Mouse (Mus musculus) left cerebral cortex, postnatal 14 days (tissue): ENCODE data around the gene Tspyl2. TPM values are rescaled to one million over a fixed set of nuclear protein-coding genes. Genes with fewer than 3 reads are reported as not detected.
"Not testable (repeated sequence)": the region's sequence is repeated elsewhere in the genome, so short reads cannot be mapped to it uniquely, and the experiment has no call there.

Experiments used
- DNase-seq, 2 experiments: peaks; one replicate each; pipeline ENCODE4 v3.0.0; 2021 to 2022; ENCODE audit warnings: low spot score in 2 of 2, mixed read lengths in 1 of 2
- intact Hi-C: fragments of 180-260 bp; cut with DNase I; formaldehyde crosslinking; loops from one replicate; pipeline ENCODE4 v1.15.1; 2025
- long read RNA-seq, 2 experiments: library from polyadenylated mRNA; stranded (forward); transcript quantifications; one replicate each; pipeline ENCODE4 v2.0.0; 2021
- total RNA-seq, 2 experiments: library from RNA; stranded (reverse); gene quantifications; 2 replicates each; pipeline ENCODE4 v1.2.3; 2021

Gene Tspyl2
- total RNA-seq, result 10 to 100 TPM; 65.9 to 78.1 TPM
- long read RNA-seq, experiment 1, transcript Tspyl2-201 (7 exons, 2,696 nt), result major isoform, 39 of 64 reads
- long read RNA-seq, experiment 1, partial matches to known transcripts, result 5 of 64 reads
- long read RNA-seq, experiment 1, other reads (novel, unspliced or antisense), result 20 of 64 reads
- long read RNA-seq, experiment 2, transcript Tspyl2-201 (7 exons, 2,696 nt), result major isoform, 24 of 50 reads
- long read RNA-seq, experiment 2, partial matches to known transcripts, result 1 of 50 reads
- long read RNA-seq, experiment 2, other reads (novel, unspliced or antisense), result 25 of 50 reads

- intact Hi-C loops, result no loop called here
- DNase-seq, result peak; percentile 92 to 97
These were observed at the start of gene Tspyl2 for GRCm38 (mm10) chrX:152342358-152342901. Tspyl2 (minus strand) TSS chrX:152342425.

- intact Hi-C loops, result no loop called here
- peak; percentile 55 to 59 for DNase-seq
These were observed 26.4 kb upstream of the Tspyl2 start, which contains the start of gene Gpr173 for GRCm38 (mm10) chrX:152368397-152369273. Gpr173 (minus strand) TSS chrX:152368704.

DNA sequence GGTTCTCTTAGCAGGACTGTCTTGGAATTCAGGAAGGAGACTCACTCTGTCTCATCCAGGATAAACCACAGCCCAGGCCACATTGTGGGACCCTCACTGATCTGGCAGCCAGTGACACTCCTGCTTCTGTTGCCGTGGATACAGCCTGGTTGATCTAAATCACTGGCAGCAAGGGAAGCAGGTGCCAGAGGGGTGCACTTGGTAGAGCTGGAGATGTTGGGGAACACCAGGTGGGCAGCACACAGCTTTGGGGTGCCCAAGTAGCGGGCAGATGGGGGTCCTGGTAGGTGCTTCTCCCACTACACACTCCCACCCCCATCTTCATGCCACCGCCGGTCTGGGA lies 25.8 kb upstream of the Tspyl2 start:
- DNase-seq, result no peak
- intact Hi-C loops, result no loop called here

- DNase-seq, result no peak
- intact Hi-C loops, result no loop called here
These were observed 24.2 kb upstream of the Tspyl2 start for GRCm38 (mm10) chrX:152366418-152366817.

- DNase-seq, result peak in 1 of 2 experiments; percentile 42
- intact Hi-C loops, result no loop called here
These were observed 10.4 kb upstream of the Tspyl2 start for GRCm38 (mm10) chrX:152352553-152353153.

GRCm38 (mm10) chrX:152347041-152347440 lies 4.8 kb upstream of the Tspyl2 start:
- intact Hi-C loops, result no loop called here
- DNase-seq, result no peak

GRCm38 (mm10) chrX:152346587-152346986 lies 4.4 kb upstream of the Tspyl2 start:
- DNase-seq, result no peak
- intact Hi-C loops, result no loop called here

- DNase-seq, result no peak
- intact Hi-C loops, result no loop called here
These were observed 678 bp upstream of the Tspyl2 start for GRCm38 (mm10) chrX:152342903-152343302.

DNA sequence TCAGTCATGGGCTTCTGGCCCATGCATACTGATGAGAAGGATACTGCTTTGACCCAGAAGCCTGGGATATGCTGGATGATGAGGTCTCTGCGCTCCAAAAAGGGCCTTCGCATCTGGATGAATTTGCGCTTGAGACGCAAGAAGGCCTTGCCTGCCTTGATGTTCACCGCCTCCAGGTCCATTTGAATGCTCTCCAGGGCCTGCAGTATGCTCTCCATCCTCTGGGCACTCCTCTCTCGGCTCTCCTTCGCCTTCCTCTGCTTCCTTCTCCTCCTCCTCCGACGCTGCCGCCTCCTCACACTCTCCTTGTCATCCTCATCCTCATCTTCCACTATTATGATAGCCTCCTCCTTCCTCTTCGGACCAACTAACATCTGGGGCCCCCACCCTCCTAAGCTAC lies 729 bp downstream of the Tspyl2 start:
- peak in 1 of 2 experiments; percentile 42 for DNase-seq
- intact Hi-C loops, result no loop called here

DNA sequence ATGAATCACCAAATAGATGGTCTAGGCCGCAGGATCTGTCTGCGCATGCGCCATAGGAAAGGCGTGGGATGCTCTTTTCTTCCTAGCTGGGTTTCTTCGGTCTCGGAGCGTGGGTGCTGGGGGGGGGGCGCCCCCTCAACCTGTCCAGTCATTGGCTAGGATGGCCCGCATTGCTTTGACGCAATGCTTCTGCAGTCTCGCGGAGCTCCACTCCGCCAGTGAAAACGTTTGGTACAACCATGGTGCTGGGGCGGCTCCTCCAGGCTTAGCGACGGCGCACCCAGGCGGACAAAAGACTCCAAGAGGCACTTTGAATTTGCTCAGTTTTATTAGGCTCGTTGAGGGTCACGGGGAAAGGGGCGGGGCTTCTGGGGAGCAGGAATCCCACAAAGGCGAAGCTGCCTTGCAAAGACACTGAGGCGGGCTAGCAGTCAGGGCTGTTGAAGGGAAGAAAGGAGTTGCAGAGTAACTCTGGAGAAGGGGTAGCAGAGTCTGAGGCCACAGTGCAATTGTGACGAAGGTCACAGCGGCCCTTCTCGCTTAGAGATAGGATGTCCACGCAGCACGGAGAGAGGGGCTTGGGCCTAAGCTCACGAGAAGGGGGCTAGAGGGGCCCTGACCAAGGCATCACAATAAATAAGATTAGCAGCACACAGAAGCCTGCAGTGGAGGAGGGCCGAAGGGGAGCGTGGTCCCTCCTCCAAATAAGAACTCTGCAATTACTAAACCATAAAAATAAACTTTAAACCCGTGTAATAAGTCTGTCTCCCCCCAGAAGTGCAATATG lies 5.5 kb downstream of the Tspyl2 start:
- peak; percentile 88 to 95 for DNase-seq
- intact Hi-C loops, result no loop called here

GRCm38 (mm10) chrX:152336123-152336522 lies 6.1 kb downstream of the Tspyl2 start:
- DNase-seq, intact Hi-C loops: not testable (repeated sequence)

DNA sequence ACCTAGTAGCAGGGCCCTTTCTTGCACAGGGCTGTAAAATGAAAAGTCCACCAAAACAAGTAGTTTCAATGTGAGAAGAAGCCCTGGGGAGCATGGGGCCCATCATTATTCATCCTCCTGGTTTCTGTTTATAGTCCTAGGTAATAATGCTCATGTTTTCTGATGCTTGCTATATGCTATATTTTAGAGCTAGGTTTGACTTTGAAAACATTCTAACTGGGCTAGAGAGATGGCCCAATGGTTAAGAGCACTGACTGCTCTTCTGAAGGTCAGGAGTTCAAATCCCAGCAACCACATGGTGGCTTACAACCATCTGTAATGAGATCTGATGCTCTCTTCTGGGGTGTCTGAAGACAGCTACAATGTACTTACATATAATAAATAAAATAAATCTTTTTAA lies 12.8 kb downstream of the Tspyl2 start:
- intact Hi-C loops, DNase-seq: not testable (repeated sequence)

DNA sequence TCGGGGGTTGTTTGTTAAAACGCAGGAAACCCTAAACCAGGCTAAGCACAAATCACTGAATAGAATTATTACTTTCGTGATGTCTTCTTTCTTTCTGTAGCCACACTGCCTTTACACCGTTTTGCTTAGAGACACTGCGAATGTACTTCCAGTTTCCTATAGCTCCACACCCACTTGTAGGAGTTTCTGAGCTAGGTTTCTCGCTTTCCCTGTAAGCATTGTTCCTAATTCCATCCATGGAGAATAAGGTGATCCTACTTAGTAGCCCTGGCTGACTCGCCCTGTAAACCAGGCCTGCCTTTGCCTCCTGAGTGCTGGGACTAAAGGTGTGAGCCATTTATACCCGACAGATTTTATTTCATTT lies 14.6 kb downstream of the Tspyl2 start:
- no peak for DNase-seq
- intact Hi-C loops, result no loop called here

GRCm38 (mm10) chrX:152326996-152327688 lies 15.1 kb downstream of the Tspyl2 start, which contains the start of gene Kantr:
Kantr (minus strand) TSS chrX:152327495.
- peak; percentile 82 to 85 for DNase-seq
- intact Hi-C loops, result no loop called here

- intact Hi-C loops, result no loop called here
- DNase-seq, result no peak
These were observed 18.6 kb downstream of the Tspyl2 start for GRCm38 (mm10) chrX:152323584-152323983.

DNA sequence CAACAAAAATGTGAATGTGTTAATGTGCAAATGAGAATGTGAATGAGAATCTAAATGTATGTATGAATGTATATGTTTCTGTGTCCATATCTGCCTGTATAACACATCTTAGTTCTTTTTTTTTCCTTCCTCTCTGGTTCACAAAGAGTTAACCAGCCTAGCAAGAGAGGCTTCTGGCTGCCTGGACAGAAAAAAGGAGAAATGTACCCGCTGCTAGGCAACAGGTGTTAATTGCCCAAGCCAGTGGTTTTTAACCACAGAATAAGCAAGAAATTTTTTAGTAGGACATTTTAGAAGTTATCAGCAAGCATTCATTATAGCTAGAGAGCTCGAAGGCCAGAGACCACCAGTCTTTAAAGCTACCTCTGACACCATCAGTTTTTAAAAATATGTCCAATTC lies 19.4 kb downstream of the Tspyl2 start:
- DNase-seq, result no peak
- intact Hi-C loops, result no loop called here

GRCm38 (mm10) chrX:152320535-152320934 lies 21.7 kb downstream of the Tspyl2 start:
- intact Hi-C loops, result no loop called here

GRCm38 (mm10) chrX:152307942-152308341 lies 34.3 kb downstream of the Tspyl2 start:
- intact Hi-C loops, result no loop called here
- DNase-seq, result peak; percentile 12 to 23

More at GRCm38 (mm10) chrX:152320535-152320934, 21.7 kb downstream of the Tspyl2 start:
- no peak for DNase-seq

- intact Hi-C loops, result no loop called here
- DNase-seq, result no peak
These were observed 34.9 kb downstream of the Tspyl2 start for GRCm38 (mm10) chrX:152307371-152307770.
